8 mouse cellular contexts compared by ENCODE assay signal in the genomic region with DNA sequence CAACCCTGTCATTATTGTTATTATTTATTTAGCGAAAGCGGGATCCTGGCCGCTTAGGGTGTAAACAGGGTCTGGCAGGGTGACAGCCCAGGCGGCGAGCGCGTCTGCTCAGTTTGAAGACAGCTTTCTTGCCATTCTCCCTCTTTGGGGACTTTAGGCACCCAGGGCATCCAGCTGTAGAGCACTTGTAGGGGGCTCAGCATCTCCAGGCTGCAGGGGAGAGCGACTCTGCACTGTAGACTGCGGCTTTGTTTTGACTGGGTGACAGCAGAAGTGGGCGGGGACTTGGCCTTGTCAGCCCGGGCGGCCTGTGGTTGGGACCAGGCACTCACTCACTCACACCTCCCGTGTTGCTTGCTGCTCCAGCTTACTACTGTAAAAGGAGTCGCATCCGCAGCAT. TPM values are rescaled to one million over a fixed set of nuclear protein-coding genes. Genes with fewer than 3 reads are reported as not detected.
DNase-seq lines count a peak whose midpoint lies in the region; ATAC-seq and TF ChIP-seq lines count a peak whose summit lies in the region.

No protein-coding gene starts in this region.

- peak overlapping the region; percentile 97 for H3K4me2 ChIP-seq in heart, embryonic 13.5 days
- peak overlapping the region; percentile 96 for H3K4me2 ChIP-seq in kidney, embryonic 16.5 days (replicated peaks; ENCODE audit: low read depth, low read length)
- peak overlapping the region; percentile 84 for H3K4me2 ChIP-seq in neural tube, embryonic 13.5 days

- TF ChIP-seq POLR2A in brain, embryonic 14.5 days (IDR thresholded peaks at IDR 0.05; ENCODE audit: borderline replicate concordance, extremely low read depth, insufficient read depth, insufficient read length, poor library complexity, severe bottlenecking): peak; percentile 40; the same call in 1 of the 2 replicates

- under 1% methylated on average over 15 of the region's 15 CpGs for WGBS in heart, embryonic 13.5 days
- WGBS in kidney, embryonic 16.5 days: under 1% methylated on average over 15 of the region's 15 CpGs
- WGBS in neural tube, embryonic 13.5 days: 1% methylated on average over 15 of the region's 15 CpGs

- H3K27me3 ChIP-seq in heart, embryonic 13.5 days (replicated peaks): no peaks in the 10 kb centered on the region
- no peaks in the 10 kb centered on the region for H3K27me3 ChIP-seq in kidney, embryonic 16.5 days (ENCODE audit: insufficient read depth, low read length)
- no peaks in the 10 kb centered on the region for H3K27me3 ChIP-seq in neural tube, embryonic 13.5 days

- no peaks in the 10 kb centered on the region for H3K9me3 ChIP-seq in heart, embryonic 13.5 days
- H3K9me3 ChIP-seq in kidney, embryonic 16.5 days (ENCODE audit: low read length): no peaks in the 10 kb centered on the region
- H3K9me3 ChIP-seq in neural tube, embryonic 13.5 days: no peaks in the 10 kb centered on the region

- peaks cover 43% of the 10 kb centered on the region for H3K4me1 ChIP-seq in heart, embryonic 13.5 days
- H3K4me1 ChIP-seq in kidney, embryonic 16.5 days (ENCODE audit: insufficient read depth, low read length): peaks cover 27% of the 10 kb centered on the region
- peaks cover 34% of the 10 kb centered on the region for H3K4me1 ChIP-seq in neural tube, embryonic 13.5 days (replicated peaks)

- peak; percentile 93 for DNase-seq in brain, embryonic 14.5 days (ENCODE audit: low read depth)
- peak; percentile 85 to 88 for DNase-seq in lung, adult 18-20 months
- peak; percentile 87 for DNase-seq in testis, postnatal 10 days (ENCODE audit: low spot score)

- no peaks in the 10 kb centered on the region for H3K36me3 ChIP-seq in heart, embryonic 13.5 days
- no peaks in the 10 kb centered on the region for H3K36me3 ChIP-seq in kidney, embryonic 16.5 days (ENCODE audit: insufficient read depth, low read length)
- H3K36me3 ChIP-seq in neural tube, embryonic 13.5 days: no peaks in the 10 kb centered on the region

- TF ChIP-seq CTCF in brain, embryonic 14.5 days (IDR thresholded peaks at IDR 0.05; ENCODE audit: borderline replicate concordance, extremely low read depth, insufficient read depth, insufficient read length): no peak

- ATAC-seq in CD4-positive, CD25-positive, alpha-beta regulatory T cell, adult 4 months: peak; percentile 68
- peak; percentile 82 for ATAC-seq in erythroblast, adult 5-6 weeks (replicated peaks; ENCODE audit: low FRiP score, poor library complexity, severe bottlenecking)
- peak; percentile 75; the same call in 1 of the 2 replicates for ATAC-seq in heart, embryonic 13.5 days (ENCODE audit: extremely low read depth, insufficient number of reproducible peaks, low FRiP score, low TSS enrichment)
- peak; percentile 89 for ATAC-seq in kidney, embryonic 16.5 days (ENCODE audit: low FRiP score, low TSS enrichment)
- peak; percentile 93 for ATAC-seq in neural tube, embryonic 13.5 days (ENCODE audit: low read depth)

- peak overlapping the region; percentile 99 for H3K27ac ChIP-seq in heart, embryonic 13.5 days (replicated peaks)
- peak overlapping the region; percentile 95 for H3K27ac ChIP-seq in kidney, embryonic 16.5 days (ENCODE audit: low read length)
- peak overlapping the region; percentile 97 for H3K27ac ChIP-seq in neural tube, embryonic 13.5 days (replicated peaks)

- peak overlapping the region; percentile 97 for H3K9ac ChIP-seq in heart, embryonic 13.5 days
- H3K9ac ChIP-seq in kidney, embryonic 16.5 days (replicated peaks; ENCODE audit: low read length): peak overlapping the region; percentile 95
- peak overlapping the region; percentile 96 for H3K9ac ChIP-seq in neural tube, embryonic 13.5 days

- peak overlapping the region; percentile 91 for H3K4me3 ChIP-seq in heart, embryonic 13.5 days
- peak overlapping the region; percentile 82 for H3K4me3 ChIP-seq in kidney, embryonic 16.5 days (ENCODE audit: low read length)
- peak overlapping the region; percentile 89 for H3K4me3 ChIP-seq in neural tube, embryonic 13.5 days

RNA-seq across cellular contexts. Expression of a gene that starts 1.5 kb away (rescaled TPM):
- polyA plus RNA-seq in CD4-positive, CD25-positive, alpha-beta regulatory T cell, adult 4 months (2017; shearing (Covaris generic)): 10 to 100 TPM; 18.7 to 31.5 TPM
- 12.5 and 13.1 TPM in 2 replicates for polyA plus RNA-seq in brain, embryonic 14.5 days (2012; rRNA removed)
- 19.0 and 27.9 TPM in 2 replicates for total RNA-seq in erythroblast, adult 5-6 weeks (2015; ENCODE audit: low replicate concordance)
- 30.8 and 42.5 TPM in 2 replicates for total RNA-seq in erythroblast, adult 5-6 weeks (2017; ENCODE audit: low replicate concordance)
- polyA plus RNA-seq in heart, embryonic 13.5 days (2015; fragmentation: Nextera tagmentation; extraction: Ambion mirVana): 7.4 and 8.1 TPM in 2 replicates
- 3.8 and 3.9 TPM in 2 replicates for polyA plus RNA-seq in kidney, embryonic 16.5 days (2015; fragmentation: Nextera tagmentation; extraction: Ambion mirVana)
- 6.4 and 7.3 TPM in 2 replicates for polyA plus RNA-seq in neural tube, embryonic 13.5 days (2015; fragmentation: Nextera tagmentation; extraction: Ambion mirVana)

RNA-seq across cellular contexts. Expression of a gene that starts 28.9 kb away (rescaled TPM):
- polyA plus RNA-seq in CD4-positive, CD25-positive, alpha-beta regulatory T cell, adult 4 months (2017; shearing (Covaris generic)): 1 to 10 TPM in 1 of 2 experiments, under 1 TPM in 1; 0.60 to 1.2 TPM
- polyA plus RNA-seq in brain, embryonic 14.5 days (2012; rRNA removed): 0.03 TPM in 1 of 2 replicates, not detected in the other
- not detected in 2 replicates for total RNA-seq in erythroblast, adult 5-6 weeks (2015; ENCODE audit: low replicate concordance)
- total RNA-seq in erythroblast, adult 5-6 weeks (2017; ENCODE audit: low replicate concordance): 0.28 TPM in 1 of 2 replicates, not detected in the other
- polyA plus RNA-seq in heart, embryonic 13.5 days (2015; fragmentation: Nextera tagmentation; extraction: Ambion mirVana): 0.13 and 0.25 TPM in 2 replicates
- polyA plus RNA-seq in kidney, embryonic 16.5 days (2015; fragmentation: Nextera tagmentation; extraction: Ambion mirVana): 0.30 and 0.37 TPM in 2 replicates
- polyA plus RNA-seq in neural tube, embryonic 13.5 days (2015; fragmentation: Nextera tagmentation; extraction: Ambion mirVana): 0.18 and 0.31 TPM in 2 replicates

Comparison
In these comparisons a context has a peak if more than half of its experiments do, and no peak if none do; other contexts are left out.
1. Peak in every context shown above with its lines: DNase-seq, ATAC-seq, H3K4me3 ChIP-seq and H3K27ac ChIP-seq.